Mouse (Mus musculus): ENCODE data around the gene Atg7. TPM values are rescaled to one million over a fixed set of nuclear protein-coding genes. Genes with fewer than 3 reads are reported as not detected.
A peak's percentile ranks its signal among the peaks of the same experiment; 100 is the strongest.
"Not testable (repeated sequence)": the region's sequence is repeated elsewhere in the genome, so short reads cannot be mapped to it uniquely, and the experiment has no call there.

Gene Atg7
- 14.5 and 18.9 TPM in 2 replicates for total RNA-seq (2014; rRNA removed)
- 18.9 and 19.1 TPM in 2 replicates for polyA plus RNA-seq (2015; fragmentation: Nextera tagmentation; extraction: Ambion mirVana)

GRCm38 (mm10) chr6:114642601-114643528 is at the start of gene Atg7:
TSS of gene Atg7 (plus strand) at chr6:114643097.
- peak; percentile 95 for ATAC-seq

DNA sequence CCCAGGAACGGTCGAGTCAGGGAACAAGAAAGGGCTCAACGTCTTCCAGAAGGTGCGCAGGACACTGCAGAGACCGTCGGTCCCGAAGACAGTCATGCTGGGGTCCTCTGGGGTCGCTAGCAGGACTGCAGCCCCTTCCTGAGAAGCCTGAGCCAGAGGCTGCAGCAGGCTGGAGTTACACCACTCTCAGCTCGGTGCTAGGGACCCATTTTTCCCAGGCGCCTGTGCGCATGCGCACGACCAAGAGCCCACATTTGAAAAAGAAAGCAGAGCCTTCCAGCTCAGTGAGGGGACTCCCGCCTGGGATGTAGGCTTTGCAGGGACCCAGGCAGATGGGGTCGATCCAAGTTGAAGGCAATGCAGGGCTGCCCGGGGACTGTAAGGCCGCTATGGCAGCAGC is 28.8 kb upstream of the Atg7 start:
- not testable (repeated sequence) for H3K27me3 ChIP-seq (ENCODE audit: insufficient read depth, low read length); H3K4me2 ChIP-seq (ENCODE audit: low read depth); ATAC-seq; DNase-seq; H3K36me3 ChIP-seq (ENCODE audit: insufficient read depth); H3K9me3 ChIP-seq (ENCODE audit: low read length); H3K4me3 ChIP-seq (ENCODE audit: low read depth, low read length); H3K9ac ChIP-seq; H3K27ac ChIP-seq (ENCODE audit: low read depth, low read length); H3K4me1 ChIP-seq (ENCODE audit: insufficient read depth)
- 1% methylated on average over 5 of the region's 17 CpGs for WGBS

More at GRCm38 (mm10) chr6:114642601-114643528, at the start of gene Atg7:
- Histone ChIP-seq H3K27ac (ENCODE audit: low read depth, low read length) (peak within 1 kb of the TSS; percentile 81), H3K4me1 (ENCODE audit: insufficient read depth) (0 out of 2 replicates have a peak, but pooled peaks cover 3% of the 10 kb centered on the region), H3K4me2 (ENCODE audit: low read depth) (peak within 1 kb of the TSS; percentile 85), H3K4me3 (ENCODE audit: low read depth, low read length) (peak within 1 kb of the TSS; percentile 76), H3K36me3 (ENCODE audit: insufficient read depth) (no peaks in the 10 kb centered on the region), H3K9ac (peak within 1 kb of the TSS; percentile 65), H3K27me3 (ENCODE audit: insufficient read depth, low read length) (no peaks in the 10 kb centered on the region), H3K9me3 (ENCODE audit: low read length) (no peaks in the 10 kb centered on the region)
- 0 out of 2 replicates have a peak, but pooled peaks have one; percentile 2 for TF ChIP-seq CTCF (IDR thresholded peaks at IDR 0.05; ENCODE audit: low read depth)
- DNase-seq: peak; percentile 97
- WGBS: under 1% methylated on average over 38 of the region's 38 CpGs

DNA sequence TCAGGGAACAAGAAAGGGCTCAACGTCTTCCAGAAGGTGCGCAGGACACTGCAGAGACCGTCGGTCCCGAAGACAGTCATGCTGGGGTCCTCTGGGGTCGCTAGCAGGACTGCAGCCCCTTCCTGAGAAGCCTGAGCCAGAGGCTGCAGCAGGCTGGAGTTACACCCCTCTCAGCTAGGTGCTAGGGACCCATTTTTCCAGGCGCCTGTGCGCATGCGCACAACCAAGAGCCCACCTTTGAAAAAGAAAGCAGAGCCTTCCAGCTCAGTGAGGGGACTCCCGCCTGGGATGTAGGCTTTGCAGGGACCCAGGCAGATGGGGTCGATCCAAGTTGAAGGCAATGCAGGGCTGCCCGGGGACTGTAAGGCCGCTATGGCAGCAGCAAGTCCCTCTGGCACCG is 9.0 kb upstream of the Atg7 start:
- not testable (repeated sequence) for DNase-seq; ATAC-seq; H3K4me3 ChIP-seq (ENCODE audit: low read depth, low read length); H3K4me1 ChIP-seq (ENCODE audit: insufficient read depth); H3K27me3 ChIP-seq (ENCODE audit: insufficient read depth, low read length); H3K36me3 ChIP-seq (ENCODE audit: insufficient read depth); H3K27ac ChIP-seq (ENCODE audit: low read depth, low read length); H3K4me2 ChIP-seq (ENCODE audit: low read depth); H3K9me3 ChIP-seq (ENCODE audit: low read length); H3K9ac ChIP-seq
- no CpG with 5 or more reads among the region's 14 CpGs for WGBS

DNA sequence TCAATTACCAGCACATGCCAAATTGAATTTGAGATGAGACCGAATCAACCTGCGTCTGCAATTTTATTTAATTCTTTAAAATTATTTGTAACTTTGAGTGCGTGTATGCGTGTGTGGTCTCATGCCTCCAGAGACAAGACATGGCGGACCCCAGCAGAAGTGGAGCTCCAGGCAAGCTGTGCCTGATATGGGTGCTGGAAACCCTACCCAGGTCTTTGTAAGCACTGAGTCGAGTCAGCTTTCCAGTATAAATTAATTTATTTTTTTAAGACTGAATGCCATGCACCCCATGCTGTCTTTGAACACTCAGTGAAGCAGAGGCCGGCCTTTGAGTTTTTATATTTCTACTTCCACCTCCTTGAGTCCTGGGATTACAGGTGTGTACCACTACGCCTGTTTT is 819 bp downstream of the Atg7 start:
- TF ChIP-seq CTCF (IDR thresholded peaks at IDR 0.05; ENCODE audit: low read depth): no peak

GRCm38 (mm10) chr6:114644531-114644930 is 1.6 kb downstream of the Atg7 start:
- Histone ChIP-seq H3K4me3 (ENCODE audit: low read depth, low read length) (no peak overlapping the region), H3K27ac (ENCODE audit: low read depth, low read length) (no peak overlapping the region), H3K36me3 (ENCODE audit: insufficient read depth) (no peaks in the 10 kb centered on the region), H3K9ac (no peak overlapping the region), H3K4me2 (ENCODE audit: low read depth) (no peak overlapping the region), H3K27me3 (ENCODE audit: insufficient read depth, low read length) (no peaks in the 10 kb centered on the region), H3K4me1 (ENCODE audit: insufficient read depth) (0 out of 2 replicates have a peak, but pooled peaks cover 3% of the 10 kb centered on the region), H3K9me3 (ENCODE audit: low read length) (no peaks in the 10 kb centered on the region)
- no peak for DNase-seq
- TF ChIP-seq CTCF (IDR thresholded peaks at IDR 0.05; ENCODE audit: low read depth): no peak
- no peak for ATAC-seq
- WGBS: 85% methylated on average over 1 of the region's 1 CpGs

More for the DNA sequence above, 819 bp downstream of the Atg7 start:
- Histone ChIP-seq H3K27me3 (ENCODE audit: insufficient read depth, low read length) (no peaks in the 10 kb centered on the region), H3K9ac (peak overlapping the region; percentile 65; the same call in 1 of the 2 replicates), H3K27ac (ENCODE audit: low read depth, low read length) (no peak overlapping the region), H3K4me3 (ENCODE audit: low read depth, low read length) (peak overlapping the region; percentile 76), H3K4me2 (ENCODE audit: low read depth) (peak overlapping the region; percentile 85), H3K4me1 (ENCODE audit: insufficient read depth) (0 out of 2 replicates have a peak, but pooled peaks cover 3% of the 10 kb centered on the region), H3K36me3 (ENCODE audit: insufficient read depth) (no peaks in the 10 kb centered on the region), H3K9me3 (ENCODE audit: low read length) (no peaks in the 10 kb centered on the region)
- no peak for DNase-seq
- ATAC-seq: no peak
- 48% methylated on average over 8 of the region's 8 CpGs for WGBS

- no peak for DNase-seq
- ATAC-seq: no peak
- Histone ChIP-seq H3K9ac (no peak overlapping the region), H3K4me2 (ENCODE audit: low read depth) (no peak overlapping the region), H3K36me3 (ENCODE audit: insufficient read depth) (no peaks in the 10 kb centered on the region), H3K4me3 (ENCODE audit: low read depth, low read length) (no peak overlapping the region), H3K27ac (ENCODE audit: low read depth, low read length) (no peak overlapping the region), H3K27me3 (ENCODE audit: insufficient read depth, low read length) (no peaks in the 10 kb centered on the region), H3K4me1 (ENCODE audit: insufficient read depth) (0 out of 2 replicates have a peak, but pooled peaks cover 3% of the 10 kb centered on the region), H3K9me3 (ENCODE audit: low read length) (no peaks in the 10 kb centered on the region)
- 63% methylated on average over 1 of the region's 1 CpGs for WGBS
- no peak for TF ChIP-seq CTCF (IDR thresholded peaks at IDR 0.05; ENCODE audit: low read depth)
Measured at GRCm38 (mm10) chr6:114646201-114646600, 3.3 kb downstream of the Atg7 start.

DNA sequence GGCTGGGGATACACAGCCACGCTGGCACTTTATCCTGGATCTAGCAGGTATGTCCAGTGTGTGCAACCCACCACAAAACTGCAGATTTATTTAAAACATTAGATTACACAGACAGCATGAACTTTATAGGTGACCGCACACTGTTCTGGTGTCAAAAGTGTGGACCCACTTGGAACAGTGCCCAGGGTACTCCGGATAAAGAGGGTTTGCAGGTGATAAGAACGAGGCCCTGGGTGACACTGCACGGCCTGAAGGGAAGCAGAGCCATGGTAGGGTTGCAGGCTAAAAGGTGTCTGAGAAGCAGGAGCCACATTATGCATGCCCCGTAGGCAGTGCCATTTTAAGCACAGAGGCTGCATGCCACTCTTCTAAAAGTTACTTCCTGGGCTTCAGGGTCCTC is 4.1 kb downstream of the Atg7 start:
- Histone ChIP-seq H3K9ac (no peak overlapping the region), H3K9me3 (ENCODE audit: low read length) (no peaks in the 10 kb centered on the region), H3K4me2 (ENCODE audit: low read depth) (no peak overlapping the region), H3K4me1 (ENCODE audit: insufficient read depth) (0 out of 2 replicates have a peak, but pooled peaks cover 3% of the 10 kb centered on the region), H3K27me3 (ENCODE audit: insufficient read depth, low read length) (no peaks in the 10 kb centered on the region), H3K4me3 (ENCODE audit: low read depth, low read length) (no peak overlapping the region), H3K27ac (ENCODE audit: low read depth, low read length) (no peak overlapping the region), H3K36me3 (ENCODE audit: insufficient read depth) (no peaks in the 10 kb centered on the region)
- 87% methylated on average over 6 of the region's 6 CpGs for WGBS
- no peak for ATAC-seq
- DNase-seq: no peak
- TF ChIP-seq CTCF (IDR thresholded peaks at IDR 0.05; ENCODE audit: low read depth): no peak

All from forebrain, postnatal 0 days (tissue).